Mouse (Mus musculus) kidney, embryonic 14.5 days (tissue): ENCODE data around the gene Zc3h18. TPM values are rescaled to one million over a fixed set of nuclear protein-coding genes. Genes with fewer than 3 reads are reported as not detected.

Experiments
- ATAC-seq: fragments of 200-750 bp; cut with Nextera tagmentation; 2 replicates; pipeline ENCODE4 v1.8.0; 2017; ENCODE audit warnings: moderate number of reproducible peaks, mild to moderate bottlenecking, moderate TSS enrichment, moderate library complexity; ENCODE audit not compliant: low FRiP score, low TSS enrichment
- H3K27ac ChIP-seq: fragments of 300-500 bp; sonication (generic); 2 replicates; pipeline ENCODE4 v1.5.1; 2014; ENCODE audit warnings: low read depth, mild to moderate bottlenecking, low read length, moderate library complexity, mixed read lengths
- H3K27me3 ChIP-seq: fragments of 300-500 bp; sonication (generic); 2 replicates; pipeline ENCODE4 v1.6.1; 2014; ENCODE audit warnings: mild to moderate bottlenecking, low read length; ENCODE audit not compliant: control insufficient read depth, insufficient read depth
- H3K36me3 ChIP-seq: fragments of 300-500 bp; sonication (generic); 2 replicates; pipeline ENCODE4 v1.6.1; 2014; ENCODE audit warnings: low read length, mixed read lengths; ENCODE audit not compliant: control insufficient read depth, insufficient read depth
- H3K4me1 ChIP-seq: fragments of 300-500 bp; sonication (generic); 2 replicates; pipeline ENCODE4 v1.6.1; 2014; ENCODE audit warnings: low read length, mixed read lengths; ENCODE audit not compliant: control insufficient read depth, insufficient read depth
- H3K4me2 ChIP-seq: fragments of 300-500 bp; sonication (generic); replicated peaks from 2 replicates; pipeline ENCODE4 v1.6.1; 2014; ENCODE audit warnings: low read depth, mild to moderate bottlenecking, low read length
- H3K4me3 ChIP-seq: fragments of 300-500 bp; sonication (generic); 2 replicates; pipeline ENCODE4 v1.5.1; 2014; ENCODE audit warnings: mild to moderate bottlenecking, low read length
- H3K9ac ChIP-seq: fragments of 300-500 bp; sonication (generic); 2 replicates; pipeline ENCODE4 v1.6.1; 2014; ENCODE audit warnings: low read depth, mild to moderate bottlenecking, low read length, moderate library complexity
- H3K9me3 ChIP-seq: fragments of 300-500 bp; sonication (generic); 2 replicates; pipeline ENCODE4 v1.6.1; 2016; ENCODE audit warnings: low read length; ENCODE audit not compliant: control insufficient read depth
- WGBS: fragments of 180-500 bp; shearing (Covaris S2); extraction: QIAGEN DNeasy Blood & Tissue Kit; methylation state at CpG from one replicate; pipeline ENCODE4 v1.1.7; 2014; 5-methylcytosine and 5-hydroxymethylcytosine counted together
- polyA plus RNA-seq: library from polyadenylated mRNA; unstranded; fragments of >200 nt; fragmentation: Nextera tagmentation; extraction: Ambion mirVana; gene quantifications from 2 replicates; pipeline ENCODE4 v1.2.1, GENCODE M21; 2014

Gene Zc3h18
- polyA plus RNA-seq, 1 experiment from 2014 or later, result 43.8 TPM

GRCm38 (mm10) chr8:122444058-122444748 lies 67.8 kb downstream of the Zc3h18 start:
- H3K36me3 ChIP-seq, result peaks cover 6% of the 10 kb centered on the region; the same call in 1 of the 2 replicates
- H3K4me2 ChIP-seq, result peak overlapping the region; percentile 71
- peak overlapping the region; percentile 77 for H3K4me3 ChIP-seq
- peak overlapping the region; percentile 71 for H3K9ac ChIP-seq
- peak overlapping the region; percentile 96 for H3K27ac ChIP-seq
- WGBS, result 18% methylated on average over 19 of the region's 19 CpGs
- H3K27me3 ChIP-seq, result no peaks in the 10 kb centered on the region
- H3K9me3 ChIP-seq, result no peaks in the 10 kb centered on the region
- peaks cover 8% of the 10 kb centered on the region; the same call in 1 of the 2 replicates for H3K4me1 ChIP-seq
- ATAC-seq, result no peak

- H3K27ac ChIP-seq, result 0 out of 2 replicates have a peak overlapping the region, but pooled peaks have one; percentile 11
Observed at GRCm38 (mm10) chr8:122445203-122445602, 68.8 kb downstream of the Zc3h18 start.

GRCm38 (mm10) chr8:122451161-122451703 lies 74.8 kb downstream of the Zc3h18 start:
- ATAC-seq, result no peak
- no peak overlapping the region for H3K4me2 ChIP-seq
- no peak overlapping the region for H3K27ac ChIP-seq

More at GRCm38 (mm10) chr8:122445203-122445602, 68.8 kb downstream of the Zc3h18 start:
- WGBS, result 62% methylated on average over 3 of the region's 3 CpGs
- no peak overlapping the region for H3K4me2 ChIP-seq
- H3K4me1 ChIP-seq, result peaks cover 8% of the 10 kb centered on the region; the same call in 1 of the 2 replicates
- H3K27me3 ChIP-seq, result no peaks in the 10 kb centered on the region
- no peak overlapping the region for H3K9ac ChIP-seq
- H3K9me3 ChIP-seq, result no peaks in the 10 kb centered on the region
- H3K4me3 ChIP-seq, result no peak overlapping the region
- no peaks in the 10 kb centered on the region for H3K36me3 ChIP-seq
- no peak for ATAC-seq

GRCm38 (mm10) chr8:122452154-122452553 lies 75.7 kb downstream of the Zc3h18 start:
- no peaks in the 10 kb centered on the region for H3K9me3 ChIP-seq
- H3K4me3 ChIP-seq, result no peak overlapping the region
- WGBS, result 88% methylated on average over 10 of the region's 10 CpGs
- H3K27ac ChIP-seq, result no peak overlapping the region
- H3K9ac ChIP-seq, result no peak overlapping the region
- 0 out of 2 replicates have a peak, but pooled peaks cover 2% of the 10 kb centered on the region for H3K4me1 ChIP-seq
- no peaks in the 10 kb centered on the region for H3K36me3 ChIP-seq
- no peak overlapping the region for H3K4me2 ChIP-seq
- H3K27me3 ChIP-seq, result peaks cover 1% of the 10 kb centered on the region; the same call in 1 of the 2 replicates
- no peak for ATAC-seq

More at GRCm38 (mm10) chr8:122451161-122451703, 74.8 kb downstream of the Zc3h18 start:
- Histone ChIP-seq H3K4me1 (0 out of 2 replicates have a peak, but pooled peaks cover 2% of the 10 kb centered on the region), H3K9ac (no peak overlapping the region), H3K36me3 (no peaks in the 10 kb centered on the region), H3K27me3 (no peaks in the 10 kb centered on the region; the same call in 1 of the 2 replicates), H3K4me3 (no peak overlapping the region), H3K9me3 (no peaks in the 10 kb centered on the region)
- WGBS, result 77% methylated on average over 7 of the region's 7 CpGs

GRCm38 (mm10) chr8:122454409-122454808 lies 78.0 kb downstream of the Zc3h18 start:
- ATAC-seq, result no peak
- H3K9ac ChIP-seq, result no peak overlapping the region
- H3K4me3 ChIP-seq, result no peak overlapping the region
- peaks cover 12% of the 10 kb centered on the region for H3K27me3 ChIP-seq
- no peak overlapping the region for H3K27ac ChIP-seq
- H3K9me3 ChIP-seq, result no peaks in the 10 kb centered on the region
- no peak overlapping the region for H3K4me2 ChIP-seq
- 86% methylated on average over 6 of the region's 6 CpGs for WGBS
- no peaks in the 10 kb centered on the region for H3K36me3 ChIP-seq
- H3K4me1 ChIP-seq, result 0 out of 2 replicates have a peak, but pooled peaks cover 2% of the 10 kb centered on the region

- no peaks in the 10 kb centered on the region for H3K36me3 ChIP-seq
- H3K9me3 ChIP-seq, result no peaks in the 10 kb centered on the region
- peaks cover 9% of the 10 kb centered on the region; the same call in 1 of the 2 replicates for H3K4me1 ChIP-seq
- H3K9ac ChIP-seq, result no peak overlapping the region
- H3K27ac ChIP-seq, result no peak overlapping the region
- H3K4me3 ChIP-seq, result no peak overlapping the region
- WGBS, result 78% methylated on average over 11 of the region's 11 CpGs
- H3K27me3 ChIP-seq, result peaks cover 30% of the 10 kb centered on the region
- no peak overlapping the region for H3K4me2 ChIP-seq
- no peak for ATAC-seq
Observed at GRCm38 (mm10) chr8:122457171-122457570, 80.8 kb downstream of the Zc3h18 start.

GRCm38 (mm10) chr8:122459218-122459900 lies 83.0 kb downstream of the Zc3h18 start:
- H3K27me3 ChIP-seq, result peaks cover 30% of the 10 kb centered on the region

GRCm38 (mm10) chr8:122459990-122460389 lies 83.6 kb downstream of the Zc3h18 start:
- ATAC-seq, result no peak
- H3K4me2 ChIP-seq, result peak overlapping the region; percentile 71
- H3K27ac ChIP-seq, result no peak overlapping the region
- H3K4me3 ChIP-seq, result peak overlapping the region; percentile 37
- peaks cover 9% of the 10 kb centered on the region; the same call in 1 of the 2 replicates for H3K4me1 ChIP-seq
- 0 out of 2 replicates have a peak overlapping the region, but pooled peaks have one; percentile 42 for H3K9ac ChIP-seq
- no peaks in the 10 kb centered on the region for H3K36me3 ChIP-seq
- H3K27me3 ChIP-seq, result peaks cover 30% of the 10 kb centered on the region
- WGBS, result 29% methylated on average over 7 of the region's 7 CpGs
- H3K9me3 ChIP-seq, result no peaks in the 10 kb centered on the region

More at GRCm38 (mm10) chr8:122459218-122459900, 83.0 kb downstream of the Zc3h18 start:
- Histone ChIP-seq H3K27ac (no peak overlapping the region), H3K36me3 (no peaks in the 10 kb centered on the region), H3K9me3 (no peaks in the 10 kb centered on the region), H3K4me1 (peaks cover 9% of the 10 kb centered on the region; the same call in 1 of the 2 replicates), H3K4me2 (no peak overlapping the region), H3K9ac (no peak overlapping the region), H3K4me3 (no peak overlapping the region)
- no peak for ATAC-seq
- 53% methylated on average over 5 of the region's 6 CpGs for WGBS
